Mouse (Mus musculus) ES-E14 (cell line): Measurements from ENCODE around the gene Hmces. TPM values are rescaled to one million over a fixed set of nuclear protein-coding genes. Genes with fewer than 3 reads are reported as not detected.

ENCODE experiments used
- DNase-seq: peaks from one replicate; pipeline ENCODE4 v3.0.0-alpha.2; 2013; ENCODE audit warnings: low read depth, low spot score
- H3K27ac ChIP-seq: 2 replicates; pipeline ENCODE4 v1.5.1; 2012; ENCODE audit warnings: low read depth, mild to moderate bottlenecking, low read length, moderate library complexity, mixed read lengths; ENCODE audit not compliant: poor library complexity, insufficient read depth, severe bottlenecking
- H3K36me3 ChIP-seq: 2 replicates; pipeline ENCODE4 v1.6.1; 2012; ENCODE audit warnings: mild to moderate bottlenecking, low read length, moderate library complexity, mixed read lengths; ENCODE audit not compliant: control insufficient read depth, poor library complexity, insufficient read depth, severe bottlenecking
- H3K4me1 ChIP-seq, 2 experiments: fragments of 150-350 bp in 1 of 2; sonication (generic) in 1 of 2; 2 replicates each; pipeline ENCODE4 v1.6.1; 2012; ENCODE audit warnings: low read length in 2 of 2, mild to moderate bottlenecking in 1 of 2, mixed read lengths in 1 of 2; ENCODE audit not compliant: control insufficient read depth in 2 of 2, insufficient read depth in 2 of 2, poor library complexity in 1 of 2
- H3K4me3 ChIP-seq, 2 experiments: fragments of 150-350 bp in 1 of 2; sonication (generic) in 1 of 2; 2 replicates each; pipeline ENCODE4 v1.5.1; 2012; ENCODE audit warnings: low read length in 2 of 2, low read depth in 1 of 2, mild to moderate bottlenecking in 1 of 2, mixed read lengths in 1 of 2; ENCODE audit not compliant: insufficient read depth in 1 of 2, poor library complexity in 1 of 2, severe bottlenecking in 1 of 2
- H3K9ac ChIP-seq: 2 replicates; pipeline ENCODE4 v1.6.1; 2012; ENCODE audit warnings: low read depth, mild to moderate bottlenecking, low read length, mixed read lengths; ENCODE audit not compliant: poor library complexity, insufficient read depth, severe bottlenecking
- H3K9me3 ChIP-seq: fragments of 150-350 bp; sonication (generic); 2 replicates; pipeline ENCODE4 v1.6.1; 2012; ENCODE audit warnings: low read depth, mild to moderate bottlenecking, low read length; ENCODE audit not compliant: control insufficient read depth, insufficient read depth
- CHD2 ChIP-seq: IDR thresholded peaks from 2 replicates; pipeline ENCODE4 v1.6.1; 2014; ENCODE audit warnings: mild to moderate bottlenecking, low read depth, low read length, inconsistent platforms
- HCFC1 ChIP-seq: IDR thresholded peaks from 2 replicates; pipeline ENCODE4 v1.6.1; 2012; ENCODE audit warnings: low read length, inconsistent platforms, borderline replicate concordance; ENCODE audit not compliant: insufficient read depth
- MAFK ChIP-seq: IDR thresholded peaks from 2 replicates; pipeline ENCODE4 v1.6.1; 2014; ENCODE audit warnings: mild to moderate bottlenecking, low read depth, low read length, inconsistent platforms; ENCODE audit not compliant: insufficient read depth
- ZC3H11A ChIP-seq: IDR thresholded peaks from 2 replicates; pipeline ENCODE4 v1.6.1; 2012; ENCODE audit warnings: low read depth, mild to moderate bottlenecking, inconsistent platforms, low read length, borderline replicate concordance
- ZNF384 ChIP-seq: IDR thresholded peaks from 2 replicates; pipeline ENCODE4 v1.6.1; 2012; ENCODE audit warnings: low read depth, low read length, inconsistent platforms
- in situ Hi-C, 2 experiments: fragments of 600-800 bp; cut with MboI; formaldehyde crosslinking; loops; one replicate each; pipeline ENCODE4 v1.15.1; 2025; ENCODE audit warnings: low sequenced_read_pairs in 2 of 2, inconsistent platforms in 1 of 2; ENCODE audit not compliant: unreplicated experiment in 2 of 2
- total RNA-seq: library from RNA; depleted of rRNA; stranded (reverse); fragments of 300-350 nt; gene quantifications from 2 replicates; pipeline ENCODE4 v1.2.3, GENCODE M21; 2012

Hmces gene
- total RNA-seq, 1 experiment = 61.2 TPM

- H3K4me3 ChIP-seq = no peak overlapping the region
- H3K4me1 ChIP-seq = peaks cover 0 to 3% of the 10 kb centered on the region in 2 experiments; a peak in 1 of 4 replicates
- no peaks in the 10 kb centered on the region for H3K36me3 ChIP-seq
- DNase-seq = no peak
- H3K9me3 ChIP-seq = no peaks in the 10 kb centered on the region
- no peak overlapping the region for H3K27ac ChIP-seq
- in situ Hi-C loops = no loop called here
- TF ChIP-seq ZNF384 = no peak
- no peak for TF ChIP-seq ZC3H11A
- no peak for TF ChIP-seq MAFK
- TF ChIP-seq HCFC1 = no peak
- TF ChIP-seq CHD2 = no peak
- H3K9ac ChIP-seq = no peak overlapping the region
Observed at GRCm38 (mm10) chr6:87871240-87871639, 42.5 kb upstream of the Hmces start.

GRCm38 (mm10) chr6:87873104-87873503 lies 40.6 kb upstream of the Hmces start:
- no peak overlapping the region for H3K27ac ChIP-seq
- no peak for TF ChIP-seq MAFK
- TF ChIP-seq ZNF384 = no peak
- no peak for DNase-seq
- no peaks in the 10 kb centered on the region for H3K36me3 ChIP-seq
- peaks cover 0 to 3% of the 10 kb centered on the region in 2 experiments; a peak in 2 of 4 replicates for H3K4me1 ChIP-seq
- no peaks in the 10 kb centered on the region for H3K9me3 ChIP-seq
- in situ Hi-C loops = no loop called here
- H3K9ac ChIP-seq = no peak overlapping the region
- H3K4me3 ChIP-seq = no peak overlapping the region

- DNase-seq = no peak
- no peak overlapping the region for H3K27ac ChIP-seq
- H3K4me1 ChIP-seq = peaks cover 0 to 3% of the 10 kb centered on the region in 2 experiments; a peak in 2 of 4 replicates
- no peak for TF ChIP-seq ZC3H11A
- no peak for TF ChIP-seq MAFK
- TF ChIP-seq CHD2 = no peak
- no peak for TF ChIP-seq ZNF384
- TF ChIP-seq HCFC1 = no peak
- in situ Hi-C loops = no loop called here
- H3K36me3 ChIP-seq = no peaks in the 10 kb centered on the region
- no peak overlapping the region for H3K4me3 ChIP-seq
- H3K9ac ChIP-seq = no peak overlapping the region
- H3K9me3 ChIP-seq = no peaks in the 10 kb centered on the region
Observed at GRCm38 (mm10) chr6:87873963-87874362, 39.8 kb upstream of the Hmces start.

- in situ Hi-C loops = no loop called here
- TF ChIP-seq ZC3H11A (no peak), HCFC1 (no peak), MAFK (no peak), ZNF384 (no peak), CHD2 (no peak)
- H3K4me3 ChIP-seq = no peak overlapping the region
- no peak for DNase-seq
- H3K9me3 ChIP-seq = no peaks in the 10 kb centered on the region
- H3K9ac ChIP-seq = no peak overlapping the region
- no peaks in the 10 kb centered on the region for H3K36me3 ChIP-seq
- peaks cover 0 to 3% of the 10 kb centered on the region in 2 experiments; a peak in 2 of 4 replicates for H3K4me1 ChIP-seq
- no peak overlapping the region for H3K27ac ChIP-seq
Observed at GRCm38 (mm10) chr6:87875083-87875482, 38.7 kb upstream of the Hmces start.

- TF ChIP-seq MAFK = no peak
- TF ChIP-seq ZNF384 = no peak
- TF ChIP-seq HCFC1 = no peak
- TF ChIP-seq CHD2 = no peak
- no peak for TF ChIP-seq ZC3H11A
- Histone ChIP-seq H3K4me3 (no peak overlapping the region), H3K36me3 (no peaks in the 10 kb centered on the region), H3K9ac (no peak overlapping the region), H3K4me1 (peaks cover 0 to 3% of the 10 kb centered on the region in 2 experiments; a peak in 2 of 4 replicates), H3K27ac (no peak overlapping the region), H3K9me3 (no peaks in the 10 kb centered on the region)
- in situ Hi-C loops = no loop called here
- no peak for DNase-seq
Observed at GRCm38 (mm10) chr6:87875562-87875961, 38.2 kb upstream of the Hmces start.
